8 mouse cellular contexts compared by ENCODE assay signal in genomic region chr5:97980472-97980871, GRCm38 (mm10). TPM values are rescaled to one million over a fixed set of nuclear protein-coding genes. Genes with fewer than 3 reads are reported as not detected.
DNase-seq lines count a peak whose midpoint lies in the region; ATAC-seq and TF ChIP-seq lines count a peak whose summit lies in the region.

No protein-coding gene starts in this region.

- no peaks in the 10 kb centered on the region for H3K27me3 ChIP-seq in kidney, embryonic 16.5 days (ENCODE audit: insufficient read depth, low read length)
- H3K27me3 ChIP-seq in heart, postnatal 0 days (ENCODE audit: control insufficient read depth, insufficient read depth, low read length): no peaks in the 10 kb centered on the region
- no peaks in the 10 kb centered on the region for H3K27me3 ChIP-seq in midbrain, embryonic 16.5 days (ENCODE audit: control insufficient read depth, insufficient read depth, low read depth, low read length)

- no peaks in the 10 kb centered on the region for H3K4me1 ChIP-seq in kidney, embryonic 16.5 days (ENCODE audit: insufficient read depth, low read length)
- H3K4me1 ChIP-seq in heart, postnatal 0 days (ENCODE audit: control insufficient read depth, insufficient read depth): peaks cover 17% of the 10 kb centered on the region
- H3K4me1 ChIP-seq in midbrain, embryonic 16.5 days (ENCODE audit: control insufficient read depth, insufficient read depth, low read length): peaks cover 6% of the 10 kb centered on the region; the same call in 1 of the 2 replicates

- H3K36me3 ChIP-seq in kidney, embryonic 16.5 days (ENCODE audit: insufficient read depth, low read length): peaks cover 7% of the 10 kb centered on the region; the same call in 1 of the 2 replicates
- peaks cover 13% of the 10 kb centered on the region; the same call in 1 of the 2 replicates for H3K36me3 ChIP-seq in heart, postnatal 0 days (replicated peaks; ENCODE audit: control insufficient read depth, insufficient read depth, low read length)
- H3K36me3 ChIP-seq in midbrain, embryonic 16.5 days (ENCODE audit: control insufficient read depth, insufficient read depth, low read length): no peaks in the 10 kb centered on the region

- no peak for TF ChIP-seq CTCF in heart, postnatal 0 days (IDR thresholded peaks at IDR 0.05; ENCODE audit: low read depth)

- no peak overlapping the region for H3K9ac ChIP-seq in kidney, embryonic 16.5 days (replicated peaks; ENCODE audit: low read length)
- H3K9ac ChIP-seq in heart, postnatal 0 days (replicated peaks; ENCODE audit: low read depth, low read length): peak overlapping the region; percentile 43; the same call in 1 of the 2 replicates
- H3K9ac ChIP-seq in midbrain, embryonic 16.5 days (ENCODE audit: low read depth, low read length): peak overlapping the region; percentile 51; the same call in 1 of the 2 replicates

- H3K9me3 ChIP-seq in kidney, embryonic 16.5 days (ENCODE audit: low read length): no peaks in the 10 kb centered on the region
- H3K9me3 ChIP-seq in heart, postnatal 0 days (replicated peaks; ENCODE audit: control insufficient read depth, low read length): no peaks in the 10 kb centered on the region
- no peaks in the 10 kb centered on the region for H3K9me3 ChIP-seq in midbrain, embryonic 16.5 days (replicated peaks; ENCODE audit: control insufficient read depth, low read length, poor library complexity, severe bottlenecking)

- peak; percentile 63; the same call in 1 of the 2 replicates for ATAC-seq in kidney, embryonic 16.5 days (ENCODE audit: low FRiP score, low TSS enrichment)
- peak; percentile 95 for ATAC-seq in heart, postnatal 0 days (ENCODE audit: insufficient read depth, low read depth)
- ATAC-seq in midbrain, embryonic 16.5 days: 0 out of 2 replicates have a peak, but pooled peaks have one; percentile 60
- ATAC-seq in megakaryocyte-erythroid progenitor cell, adult 5-6 weeks (replicated peaks; ENCODE audit: low FRiP score, low TSS enrichment, poor library complexity, severe bottlenecking): no peak

- peak overlapping the region; percentile 11; the same call in 1 of the 2 replicates for H3K4me2 ChIP-seq in kidney, embryonic 16.5 days (replicated peaks; ENCODE audit: low read depth, low read length)
- H3K4me2 ChIP-seq in heart, postnatal 0 days (ENCODE audit: low read depth, low read length): peak overlapping the region; percentile 55
- peak overlapping the region; percentile 57 for H3K4me2 ChIP-seq in midbrain, embryonic 16.5 days (ENCODE audit: low read length)

- 42% methylated on average over 14 of the region's 14 CpGs for WGBS in kidney, embryonic 16.5 days
- whole genome bisulfite sequencing in heart, postnatal 0 days: 3% methylated on average over 14 of the region's 14 CpGs
- WGBS in midbrain, embryonic 16.5 days: 38% methylated on average over 14 of the region's 14 CpGs

- no peak overlapping the region for H3K4me3 ChIP-seq in kidney, embryonic 16.5 days (ENCODE audit: low read length)
- H3K4me3 ChIP-seq in heart, postnatal 0 days (ENCODE audit: low read depth, low read length): peak overlapping the region; percentile 4; the same call in 1 of the 2 replicates
- H3K4me3 ChIP-seq in midbrain, embryonic 16.5 days (ENCODE audit: low read depth, low read length): peak overlapping the region; percentile 26

- TF ChIP-seq EP300 in heart, postnatal 0 days (IDR thresholded peaks at IDR 0.05; ENCODE audit: low read depth): peak; percentile 87

- DNase-seq in kidney, postnatal 25 days: no peak
- DNase-seq in embryo, embryonic 11 days: peak; percentile 53
- DNase-seq in heart, postnatal 0 days (ENCODE audit: low spot score): peak; percentile 88
- no peak for DNase-seq in thymus, postnatal 10 days (ENCODE audit: low spot score in 2 of 2)
- DNase-seq in ovary, postnatal 36 days (ENCODE audit: low spot score): no peak

- no peak overlapping the region for H3K27ac ChIP-seq in kidney, embryonic 16.5 days (ENCODE audit: low read length)
- peak overlapping the region; percentile 95 for H3K27ac ChIP-seq in heart, postnatal 0 days (ENCODE audit: low read depth)
- H3K27ac ChIP-seq in midbrain, embryonic 16.5 days (ENCODE audit: low read length): no peak overlapping the region

RNA-seq across cellular contexts. Expression of gene Antxr2, which starts 50.4 kb away (rescaled TPM):
- 16.8 and 21.9 TPM in 2 replicates for polyA plus RNA-seq in kidney, embryonic 16.5 days (2015; fragmentation: Nextera tagmentation; extraction: Ambion mirVana)
- total RNA-seq in heart, postnatal 0 days (2014; rRNA removed; ENCODE audit: low replicate concordance): 66.2 and 78.7 TPM in 2 replicates
- 48.6 and 49.9 TPM in 2 replicates for polyA plus RNA-seq in heart, postnatal 0 days (2015; fragmentation: Nextera tagmentation; extraction: Ambion mirVana)
- 2.4 and 2.5 TPM in 2 replicates for polyA plus RNA-seq in midbrain, embryonic 16.5 days (2015; fragmentation: Nextera tagmentation; extraction: Ambion mirVana)
- total RNA-seq in megakaryocyte-erythroid progenitor cell, adult 5-6 weeks (2014; fragmentation: Nextera tagmentation): 1.9 and 4.4 TPM in 2 replicates
- 1.6 and 15.4 TPM in 2 replicates for total RNA-seq in megakaryocyte-erythroid progenitor cell, adult 5-6 weeks (2017)

Comparison
In these comparisons a context has a peak if more than half of its experiments do, and no peak if none do; other contexts are left out.
1. DNase-seq: peak in embryo, embryonic 11 days (single experiment) and heart, postnatal 0 days (single experiment); none in kidney, postnatal 25 days (0 of 2), thymus, postnatal 10 days (0 of 2) and ovary, postnatal 36 days (single experiment).
2. Peak in every context shown above with its lines, with median percentiles within 50 percentile points of each other: H3K4me2 ChIP-seq.